Mouse (Mus musculus): ENCODE measurements around the gene Ppp1r36. TPM values are rescaled to one million over a fixed set of nuclear protein-coding genes. Genes with fewer than 3 reads are reported as not detected.

The Ppp1r36 gene
- polyA plus RNA-seq, 1 experiment from 2014 or later = 0.51 TPM

- no peak overlapping the region for H3K27ac ChIP-seq (ENCODE audit: low read depth, low read length)
- WGBS = 73% methylated on average over 2 of the region's 2 CpGs
- no peak overlapping the region for H3K4me3 ChIP-seq (ENCODE audit: low read depth, low read length)
- H3K27me3 ChIP-seq (replicated peaks; ENCODE audit: control insufficient read depth, insufficient read depth, low read length) = no peaks in the 10 kb centered on the region
- H3K9me3 ChIP-seq (ENCODE audit: control insufficient read depth, low read length) = no peaks in the 10 kb centered on the region
- ATAC-seq (replicated peaks; ENCODE audit: low FRiP score) = no peak
- H3K36me3 ChIP-seq (ENCODE audit: control insufficient read depth, insufficient read depth, low read length) = no peaks in the 10 kb centered on the region
- no peak overlapping the region for H3K4me2 ChIP-seq
- no peaks in the 10 kb centered on the region for H3K4me1 ChIP-seq (replicated peaks; ENCODE audit: control insufficient read depth, insufficient read depth, low read length)
- DNase-seq (ENCODE audit: low spot score) = no peak
- H3K9ac ChIP-seq (ENCODE audit: low read depth, low read length) = no peak overlapping the region
These were observed 65.1 kb downstream of the Ppp1r36 start for GRCm38 (mm10) chr12:76482446-76482845.

GRCm38 (mm10) chr12:76482948-76483347 is 65.6 kb downstream of the Ppp1r36 start:
- no peaks in the 10 kb centered on the region for H3K9me3 ChIP-seq (ENCODE audit: control insufficient read depth, low read length)
- H3K4me3 ChIP-seq (ENCODE audit: low read depth, low read length) = no peak overlapping the region
- no peak overlapping the region for H3K27ac ChIP-seq (ENCODE audit: low read depth, low read length)
- no peak overlapping the region for H3K4me2 ChIP-seq
- 87% methylated on average over 2 of the region's 2 CpGs for WGBS
- ATAC-seq (replicated peaks; ENCODE audit: low FRiP score) (no peak), DNase-seq (ENCODE audit: low spot score) (no peak)
- no peaks in the 10 kb centered on the region for H3K4me1 ChIP-seq (replicated peaks; ENCODE audit: control insufficient read depth, insufficient read depth, low read length)
- H3K36me3 ChIP-seq (ENCODE audit: control insufficient read depth, insufficient read depth, low read length) = no peaks in the 10 kb centered on the region
- no peaks in the 10 kb centered on the region for H3K27me3 ChIP-seq (replicated peaks; ENCODE audit: control insufficient read depth, insufficient read depth, low read length)
- no peak overlapping the region for H3K9ac ChIP-seq (ENCODE audit: low read depth, low read length)

- ATAC-seq (replicated peaks; ENCODE audit: low FRiP score) = no peak
- H3K27ac ChIP-seq (ENCODE audit: low read depth, low read length) = no peak overlapping the region
- H3K4me2 ChIP-seq = no peak overlapping the region
- WGBS = 40% methylated on average over 4 of the region's 4 CpGs
- no peaks in the 10 kb centered on the region for H3K36me3 ChIP-seq (ENCODE audit: control insufficient read depth, insufficient read depth, low read length)
- H3K9me3 ChIP-seq (ENCODE audit: control insufficient read depth, low read length) = no peaks in the 10 kb centered on the region
- H3K9ac ChIP-seq (ENCODE audit: low read depth, low read length) = no peak overlapping the region
- H3K4me1 ChIP-seq (replicated peaks; ENCODE audit: control insufficient read depth, insufficient read depth, low read length) = no peaks in the 10 kb centered on the region
- no peak overlapping the region for H3K4me3 ChIP-seq (ENCODE audit: low read depth, low read length)
- H3K27me3 ChIP-seq (replicated peaks; ENCODE audit: control insufficient read depth, insufficient read depth, low read length) = no peaks in the 10 kb centered on the region
- no peak for DNase-seq (ENCODE audit: low spot score)
These were observed 67.5 kb downstream of the Ppp1r36 start for GRCm38 (mm10) chr12:76484881-76485280.

GRCm38 (mm10) chr12:76485381-76485780 is 68.0 kb downstream of the Ppp1r36 start:
- Histone ChIP-seq H3K36me3 (ENCODE audit: control insufficient read depth, insufficient read depth, low read length) (no peaks in the 10 kb centered on the region), H3K27ac (ENCODE audit: low read depth, low read length) (no peak overlapping the region), H3K4me3 (ENCODE audit: low read depth, low read length) (no peak overlapping the region), H3K9me3 (ENCODE audit: control insufficient read depth, low read length) (no peaks in the 10 kb centered on the region), H3K9ac (ENCODE audit: low read depth, low read length) (no peak overlapping the region), H3K4me2 (no peak overlapping the region), H3K27me3 (replicated peaks; ENCODE audit: control insufficient read depth, insufficient read depth, low read length) (no peaks in the 10 kb centered on the region), H3K4me1 (replicated peaks; ENCODE audit: control insufficient read depth, insufficient read depth, low read length) (no peaks in the 10 kb centered on the region)
- ATAC-seq (replicated peaks; ENCODE audit: low FRiP score) (no peak), DNase-seq (ENCODE audit: low spot score) (no peak)
- 58% methylated on average over 11 of the region's 11 CpGs for WGBS

GRCm38 (mm10) chr12:76486943-76487342 is 69.6 kb downstream of the Ppp1r36 start:
- no peaks in the 10 kb centered on the region for H3K4me1 ChIP-seq (replicated peaks; ENCODE audit: control insufficient read depth, insufficient read depth, low read length)
- H3K4me3 ChIP-seq (ENCODE audit: low read depth, low read length) = no peak overlapping the region
- ATAC-seq (replicated peaks; ENCODE audit: low FRiP score) = no peak
- H3K36me3 ChIP-seq (ENCODE audit: control insufficient read depth, insufficient read depth, low read length) = no peaks in the 10 kb centered on the region
- peaks cover 3% of the 10 kb centered on the region; the same call in 1 of the 2 replicates for H3K9me3 ChIP-seq (ENCODE audit: control insufficient read depth, low read length)
- WGBS = 49% methylated on average over 9 of the region's 9 CpGs
- H3K9ac ChIP-seq (ENCODE audit: low read depth, low read length) = no peak overlapping the region
- no peak overlapping the region for H3K27ac ChIP-seq (ENCODE audit: low read depth, low read length)
- DNase-seq (ENCODE audit: low spot score) = no peak
- no peak overlapping the region for H3K4me2 ChIP-seq
- no peaks in the 10 kb centered on the region for H3K27me3 ChIP-seq (replicated peaks; ENCODE audit: control insufficient read depth, insufficient read depth, low read length)

Other genes with a start within 250 kb of the Ppp1r36 start
- gene Esr2, start 240.3 kb upstream of the Ppp1r36 start, polyA plus RNA-seq (2014; fragmentation: Nextera tagmentation; extraction: Ambion mirVana) = 0.15 and 0.29 TPM in 2 replicates
- 0.10 TPM in 1 of 2 replicates, not detected in the other for gene Tex21, start 170.8 kb upstream of the Ppp1r36 start, polyA plus RNA-seq (2014; fragmentation: Nextera tagmentation; extraction: Ambion mirVana)
- 178 and 218 TPM in 2 replicates for gene Mthfd1, start 162.2 kb upstream of the Ppp1r36 start, polyA plus RNA-seq (2014; fragmentation: Nextera tagmentation; extraction: Ambion mirVana)
- gene Akap5, start 92.6 kb upstream of the Ppp1r36 start, polyA plus RNA-seq (2014; fragmentation: Nextera tagmentation; extraction: Ambion mirVana) = 2.4 and 2.8 TPM in 2 replicates
- gene Zbtb25, start 47.9 kb upstream of the Ppp1r36 start, polyA plus RNA-seq (2014; fragmentation: Nextera tagmentation; extraction: Ambion mirVana) = 14.3 and 16.6 TPM in 2 replicates
- 9.4 and 11.1 TPM in 2 replicates for gene Zbtb1, start 47.3 kb upstream of the Ppp1r36 start, polyA plus RNA-seq (2014; fragmentation: Nextera tagmentation; extraction: Ambion mirVana)
- 4.2 and 5.4 TPM in 2 replicates for gene Hspa2, start 13.4 kb upstream of the Ppp1r36 start, polyA plus RNA-seq (2014; fragmentation: Nextera tagmentation; extraction: Ambion mirVana)
- 3.4 and 4.1 TPM in 2 replicates for gene Plekhg3, start 113.4 kb downstream of the Ppp1r36 start, polyA plus RNA-seq (2014; fragmentation: Nextera tagmentation; extraction: Ambion mirVana)